Mouse (Mus musculus) right cerebral cortex, postnatal 14 days (tissue): ENCODE measurements at regions not wholly inside any gene's neighbourhood (a gene's known extent, or its start where the extent isn't known, plus 50 kb on each side); places are given as distances from the start of the nearest gene placed in this dataset.
A peak's percentile ranks its signal among the peaks of the same experiment; 100 is the strongest.

Source experiments
- DNase-seq: peaks from one replicate; pipeline ENCODE4 v3.0.0; 2022

DNA sequence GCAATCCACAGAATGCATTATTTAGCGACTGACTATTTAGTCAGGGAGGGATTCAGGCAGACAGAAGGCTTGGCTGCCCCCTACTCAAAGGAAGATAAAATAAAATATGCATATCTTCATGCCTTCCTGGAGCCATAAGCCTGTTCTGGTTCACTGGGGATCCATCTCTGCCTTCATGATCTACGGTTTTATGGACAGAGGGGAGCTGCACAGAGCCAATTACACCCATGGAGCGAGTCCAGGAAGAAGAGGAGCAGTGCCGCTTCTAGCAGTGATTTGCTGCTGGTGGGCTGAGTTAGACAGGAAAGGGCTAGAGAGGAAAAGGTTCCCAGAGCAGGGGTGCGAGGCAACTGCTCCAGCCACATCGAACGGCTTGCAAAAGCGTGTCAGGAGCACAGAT lies 248.2 kb upstream of the Camk1g start:
- DNase-seq, result no peak

DNA sequence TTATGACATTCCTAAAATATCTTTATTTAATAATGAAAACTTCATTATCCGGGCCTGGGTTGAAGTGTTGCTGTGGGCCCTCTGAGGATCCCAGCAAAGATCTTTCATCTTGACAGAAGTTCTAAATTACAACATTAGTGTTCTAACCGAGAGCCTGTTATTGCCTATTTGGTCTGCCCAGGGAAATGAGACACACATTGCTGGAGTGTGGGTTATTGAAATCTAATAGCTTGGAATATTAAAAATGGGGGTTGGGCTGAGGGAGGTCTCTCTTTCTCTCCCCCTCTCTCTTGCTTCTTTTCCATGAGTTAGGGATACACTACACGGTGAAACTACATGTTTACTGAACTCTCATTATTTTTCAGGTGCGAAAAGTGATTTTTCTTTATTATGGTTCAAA lies 240.4 kb upstream of the Camk1g start:
- no peak for DNase-seq

DNA sequence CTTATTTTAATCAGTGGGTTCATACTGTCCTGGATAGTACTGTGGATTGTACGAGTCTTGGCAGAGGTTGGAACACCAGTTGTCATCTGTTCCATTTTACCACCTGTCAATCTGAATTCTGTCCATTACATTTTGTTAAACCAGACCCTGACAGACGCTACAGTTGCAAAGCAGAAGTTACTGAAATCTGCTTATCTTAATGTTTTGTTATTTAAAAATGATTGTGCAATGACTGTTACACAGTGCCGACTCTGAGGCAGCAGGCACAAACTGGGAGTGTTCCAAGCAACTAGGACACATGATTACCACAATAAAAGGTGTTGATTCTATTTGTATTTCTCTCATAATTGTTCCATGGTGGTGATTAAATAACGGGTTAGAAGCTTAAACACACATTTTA lies 229.8 kb upstream of the Camk1g start:
- no peak for DNase-seq

GRCm38 (mm10) chr1:193599163-193599562 lies 229.1 kb upstream of the Camk1g start:
- DNase-seq, result no peak

- no peak for DNase-seq
These were observed 220.3 kb upstream of the Camk1g start for GRCm38 (mm10) chr1:193590301-193590829.

GRCm38 (mm10) chr1:193588477-193589464 lies 218.7 kb upstream of the Camk1g start:
- peak; percentile 76 for DNase-seq

DNA sequence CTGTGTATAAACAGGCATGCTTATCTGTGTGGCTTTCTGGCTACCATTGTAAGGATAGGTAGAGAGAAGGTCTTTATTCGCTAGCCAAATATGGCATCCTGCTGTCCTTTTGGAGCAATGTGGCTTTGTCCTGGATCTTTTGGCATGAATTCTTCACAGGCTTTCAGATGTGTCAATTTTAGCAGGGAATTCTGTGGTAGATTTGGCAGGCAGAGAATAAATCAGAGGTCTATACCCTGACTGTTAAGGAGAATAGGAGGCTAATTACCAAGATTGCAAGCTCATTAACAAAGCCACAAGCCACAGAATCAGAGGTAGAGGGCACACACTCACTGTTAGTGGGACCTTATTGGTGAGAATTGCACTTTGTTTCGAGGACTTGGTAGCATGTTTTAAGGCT lies 217.2 kb upstream of the Camk1g start:
- no peak for DNase-seq

DNA sequence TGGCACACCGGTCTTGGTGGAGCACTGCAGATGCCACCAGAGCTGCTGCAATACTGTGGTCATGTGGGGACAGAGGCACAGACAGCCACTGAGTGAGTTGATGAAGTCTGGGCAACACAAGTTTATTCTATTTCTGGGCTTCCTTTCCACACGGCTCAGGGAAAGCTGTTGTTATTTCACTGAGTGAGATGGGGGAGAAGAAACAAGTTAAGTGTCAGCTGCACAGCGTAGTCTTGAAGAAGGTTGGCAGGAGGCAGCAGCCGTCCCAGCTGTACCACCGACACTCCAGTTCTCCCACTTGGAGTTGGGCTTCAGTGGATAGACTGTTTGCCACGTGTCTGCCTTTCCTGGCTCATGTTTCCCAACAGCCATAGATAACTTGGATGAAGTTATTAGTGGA lies 216.8 kb upstream of the Camk1g start:
- DNase-seq, result peak; percentile 50

- DNase-seq, result no peak
These were observed 213.7 kb upstream of the Camk1g start for GRCm38 (mm10) chr1:193583791-193584190.

DNA sequence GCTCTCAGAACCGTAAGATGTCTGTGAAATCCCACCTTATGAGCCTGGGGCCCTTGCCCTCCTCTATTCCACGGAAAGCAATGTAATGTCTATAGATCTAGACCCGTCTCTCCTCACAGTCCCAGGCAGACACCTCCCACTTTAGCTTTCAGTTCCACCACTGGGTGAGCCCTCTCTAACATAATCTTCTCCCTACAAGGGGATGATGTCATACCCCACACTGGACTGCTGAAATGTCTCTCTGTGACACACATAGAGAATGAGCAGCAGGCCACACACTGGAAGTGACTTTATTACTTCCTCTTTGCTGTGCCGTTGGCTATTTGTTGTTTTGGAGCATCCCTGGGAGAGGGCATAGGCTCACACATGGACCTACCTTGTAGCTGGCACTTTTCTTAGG lies 210.3 kb upstream of the Camk1g start:
- no peak for DNase-seq

DNA sequence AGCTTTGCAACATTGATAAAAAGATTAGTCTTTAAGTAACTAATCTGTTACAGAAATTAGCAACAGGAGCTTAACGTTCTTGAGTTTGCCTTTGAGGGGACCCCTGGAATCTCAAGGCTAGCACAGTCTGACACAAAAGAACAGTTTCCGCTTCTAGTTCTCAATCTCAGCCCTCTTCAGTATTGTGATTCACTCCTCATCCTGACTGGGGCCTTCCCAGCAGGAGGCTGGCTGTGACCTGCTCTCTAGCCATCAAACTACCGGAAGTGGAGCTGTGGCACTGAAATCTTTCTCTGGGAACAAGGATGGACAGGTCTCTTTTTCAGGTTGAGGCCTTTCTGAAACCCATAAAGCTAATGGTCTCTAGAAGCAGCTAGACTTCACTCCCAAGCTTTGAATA lies 209.6 kb upstream of the Camk1g start:
- no peak for DNase-seq

DNA sequence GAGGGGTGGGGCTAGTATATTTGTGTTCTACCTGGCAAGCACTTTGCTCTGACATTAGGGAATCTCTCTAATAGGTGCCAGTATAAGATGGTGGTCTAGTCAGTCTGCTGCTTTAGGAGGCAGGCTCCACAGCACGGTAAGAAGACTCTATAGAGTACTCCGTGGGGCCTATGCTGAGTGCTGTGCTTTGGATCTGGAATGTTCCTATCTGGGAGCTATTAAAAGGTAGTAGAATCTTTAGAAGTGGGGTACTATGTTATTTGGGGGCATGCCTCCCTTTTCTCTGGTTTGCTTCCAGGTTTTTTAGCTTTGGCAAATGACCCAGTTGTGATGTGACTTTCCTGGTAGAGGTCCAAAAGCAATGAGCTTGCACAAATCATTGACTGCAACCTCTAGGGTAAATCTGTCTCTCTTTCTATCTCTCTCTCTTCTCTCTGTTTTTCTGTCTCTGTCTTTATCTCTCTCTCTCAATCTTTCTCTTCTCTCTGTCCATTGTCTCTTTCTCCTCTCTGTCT lies 208.6 kb upstream of the Camk1g start:
- no peak for DNase-seq

DNA sequence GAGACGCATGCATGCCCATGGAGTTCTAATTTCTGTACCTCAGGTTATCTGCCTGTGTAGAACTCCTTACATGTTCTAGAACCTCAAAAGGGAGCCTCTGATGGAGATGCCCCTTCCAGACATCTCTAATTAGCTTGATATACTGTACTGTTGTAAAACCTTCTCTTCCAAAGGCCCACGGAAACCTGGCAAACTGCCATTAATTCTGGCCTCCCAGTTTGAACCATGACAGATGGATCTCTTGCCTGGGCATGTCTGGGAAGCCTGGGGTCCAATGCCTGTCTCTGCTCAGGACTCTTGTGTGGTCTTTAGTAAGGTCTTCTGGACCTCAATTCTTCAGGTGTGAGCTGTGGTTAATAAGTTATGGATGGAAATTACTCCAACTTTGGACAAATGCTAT lies 207.7 kb upstream of the Camk1g start:
- no peak for DNase-seq

DNA sequence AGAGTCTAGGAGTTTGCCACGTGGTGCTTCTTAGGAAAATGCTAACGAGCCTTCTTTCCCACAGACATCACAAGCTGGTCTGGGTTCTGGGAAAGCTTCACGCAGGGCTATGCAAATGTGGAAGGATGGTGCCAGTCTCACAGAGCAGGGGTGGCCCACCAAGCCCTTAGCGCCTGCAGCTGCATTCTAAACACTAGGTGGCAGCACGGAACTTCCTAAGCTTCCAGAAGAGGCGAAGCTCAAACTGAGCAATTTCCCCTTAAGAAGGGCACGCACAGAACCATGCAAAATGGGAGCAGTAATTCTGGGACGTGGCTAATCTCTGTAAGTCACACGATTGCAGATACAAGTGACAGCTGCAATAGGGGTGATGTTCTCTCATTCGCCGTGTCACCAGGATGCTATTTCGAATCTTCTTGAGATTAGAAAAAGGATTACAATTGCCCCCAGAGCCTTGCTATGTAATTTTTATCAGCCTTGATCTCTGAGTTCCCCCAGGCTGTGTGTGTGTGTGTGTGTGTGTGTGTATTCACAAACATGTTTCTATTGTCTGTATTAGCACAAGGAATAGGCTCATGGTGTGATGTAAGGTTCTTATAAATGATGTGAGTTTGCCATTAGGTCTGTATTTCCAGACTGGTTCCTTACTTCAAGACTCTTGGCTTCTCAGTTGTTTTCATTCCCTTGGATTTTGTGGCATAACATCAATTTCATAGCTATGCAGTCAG lies 206.1 kb upstream of the Camk1g start:
- peak; percentile 86 for DNase-seq

GRCm38 (mm10) chr1:193572827-193573226 lies 202.7 kb upstream of the Camk1g start:
- DNase-seq, result no peak

- no peak for DNase-seq
These were observed 202.3 kb upstream of the Camk1g start for GRCm38 (mm10) chr1:193572411-193572810.

- no peak for DNase-seq
These were observed 201.0 kb upstream of the Camk1g start for GRCm38 (mm10) chr1:193571088-193571487.

GRCm38 (mm10) chr1:193568586-193569174 lies 198.6 kb upstream of the Camk1g start:
- no peak for DNase-seq

GRCm38 (mm10) chr1:193567217-193567616 lies 197.1 kb upstream of the Camk1g start:
- DNase-seq, result no peak

- DNase-seq, result no peak
These were observed 194.1 kb upstream of the Camk1g start for GRCm38 (mm10) chr1:193564225-193564624.

- no peak for DNase-seq
These were observed 192.1 kb upstream of the Camk1g start for GRCm38 (mm10) chr1:193562242-193562641.

DNA sequence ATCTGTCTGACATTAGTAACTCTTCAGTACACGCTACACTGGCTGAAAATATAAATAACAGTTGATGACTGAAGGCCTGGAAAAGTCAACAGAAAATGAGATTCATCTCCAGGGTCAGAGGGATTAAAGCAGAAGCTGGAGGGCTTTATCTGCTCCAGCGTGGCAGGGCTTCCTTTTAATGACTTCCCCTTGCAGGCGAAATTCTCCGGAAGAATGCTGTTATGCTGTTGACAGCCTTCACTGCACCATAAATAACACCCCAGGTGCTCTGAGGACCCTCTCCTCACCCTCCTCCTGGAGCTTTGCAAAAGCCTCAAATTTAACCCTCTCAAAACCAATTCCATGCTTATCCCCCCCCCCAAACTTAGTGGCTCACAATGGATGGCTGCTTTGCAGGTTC lies 188.0 kb upstream of the Camk1g start:
- no peak for DNase-seq

DNA sequence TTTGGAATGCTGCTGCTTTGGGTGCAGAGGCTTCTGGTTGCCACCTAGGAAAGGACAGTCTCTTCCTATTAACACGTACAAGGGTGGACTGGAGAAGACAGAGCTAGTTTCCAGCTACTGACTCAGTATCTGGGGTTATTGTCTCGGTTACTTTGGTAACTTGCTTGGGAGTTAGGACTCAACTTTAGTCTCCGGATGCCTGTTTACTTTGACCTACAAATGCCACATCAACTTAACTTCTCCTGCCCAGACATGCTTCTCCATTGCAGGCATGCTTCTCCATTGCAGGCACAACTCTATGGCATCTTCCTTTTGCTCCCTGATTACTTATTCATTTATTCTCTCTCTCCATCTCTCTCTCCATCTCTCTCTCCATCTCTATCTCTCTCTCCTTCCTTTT lies 184.6 kb upstream of the Camk1g start:
- DNase-seq, result no peak
